Mouse (Mus musculus) natural killer cell, adult 2 months (primary cell): ENCODE measurements around the gene Eno1.

Experiments used
- DNase-seq, 2 experiments: peaks; one replicate each; pipeline ENCODE4 v3.0.0; 2022; ENCODE audit warnings: low spot score in 2 of 2

The Eno1 gene

DNA sequence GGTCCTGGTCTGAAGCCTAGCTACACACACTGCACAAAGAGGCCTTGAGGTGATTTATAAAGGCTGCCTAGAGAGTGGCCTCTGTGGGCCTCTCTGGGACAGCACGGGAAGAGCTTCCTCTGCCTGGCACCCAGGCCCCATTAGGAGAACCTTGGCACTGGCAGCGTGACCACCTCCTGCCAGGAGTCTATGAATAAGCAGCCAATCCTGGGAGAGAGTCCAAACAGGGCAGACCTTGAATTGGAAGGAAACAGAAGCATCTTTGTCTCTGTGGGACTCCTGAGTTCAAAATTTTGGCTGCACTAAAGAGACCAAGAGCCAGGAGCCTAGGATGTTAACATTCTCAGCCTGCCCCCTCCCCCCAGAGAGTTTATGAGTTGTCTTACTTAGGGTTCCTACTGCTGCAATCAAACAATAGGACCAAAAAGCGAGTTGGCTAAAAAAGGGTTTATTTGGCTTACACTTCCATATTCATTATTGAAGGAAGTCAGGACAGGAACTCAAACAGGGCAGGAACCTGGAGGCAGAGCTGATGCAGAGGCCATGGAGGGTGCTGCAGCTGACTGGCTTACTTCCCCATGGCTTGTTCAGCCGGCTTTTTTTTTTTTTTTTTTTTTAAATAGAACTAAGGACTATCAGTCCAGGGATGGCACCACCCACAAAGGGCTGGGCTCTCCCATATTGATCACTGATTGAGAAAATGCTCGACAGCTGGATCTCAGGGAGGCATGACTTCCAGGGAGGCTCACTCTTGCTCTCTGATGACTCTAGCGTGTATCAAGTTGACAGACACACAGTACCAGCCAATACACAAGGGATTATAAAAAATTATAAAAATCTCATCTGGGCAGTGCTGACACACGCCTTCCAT, 9.5 kb upstream of the Eno1 start:
- no peak for DNase-seq

DNA sequence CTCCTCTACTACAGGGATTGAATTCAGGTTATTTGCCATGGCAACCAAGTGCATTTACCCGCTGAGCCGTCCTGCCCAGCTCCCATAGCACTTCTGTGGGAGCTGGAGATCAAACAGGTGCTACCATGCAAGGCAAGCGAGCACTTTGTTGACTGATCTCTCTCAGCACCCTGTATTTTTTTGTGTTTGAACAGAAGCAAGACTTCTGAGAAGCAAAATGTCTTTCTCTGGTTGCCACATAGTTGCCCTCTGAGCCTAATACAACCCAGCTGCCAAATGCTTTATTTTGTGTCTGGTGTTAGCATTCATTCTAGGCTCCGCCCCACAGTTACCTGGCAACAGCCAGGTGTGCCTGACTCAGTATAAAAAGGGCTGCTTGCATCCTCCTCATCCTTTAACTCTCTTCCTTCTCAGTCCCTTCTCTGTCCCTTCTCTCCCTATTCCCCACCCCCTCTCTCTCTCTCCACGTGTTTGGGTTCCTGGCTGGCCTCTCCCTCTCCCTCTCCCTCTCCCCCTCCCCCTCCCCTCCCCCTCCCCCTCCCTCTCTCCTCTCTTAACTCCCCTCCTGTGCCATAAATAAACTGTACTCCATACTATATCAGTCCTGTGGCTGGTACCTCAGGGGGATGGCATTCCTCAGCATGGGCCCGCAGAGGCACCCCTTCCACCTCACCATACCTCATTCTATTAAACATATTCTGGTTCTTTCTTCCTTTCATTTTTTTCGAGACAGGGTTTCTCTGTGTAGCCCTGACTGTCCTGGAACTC, 7.8 kb upstream of the Eno1 start:
- no peak for DNase-seq

DNA sequence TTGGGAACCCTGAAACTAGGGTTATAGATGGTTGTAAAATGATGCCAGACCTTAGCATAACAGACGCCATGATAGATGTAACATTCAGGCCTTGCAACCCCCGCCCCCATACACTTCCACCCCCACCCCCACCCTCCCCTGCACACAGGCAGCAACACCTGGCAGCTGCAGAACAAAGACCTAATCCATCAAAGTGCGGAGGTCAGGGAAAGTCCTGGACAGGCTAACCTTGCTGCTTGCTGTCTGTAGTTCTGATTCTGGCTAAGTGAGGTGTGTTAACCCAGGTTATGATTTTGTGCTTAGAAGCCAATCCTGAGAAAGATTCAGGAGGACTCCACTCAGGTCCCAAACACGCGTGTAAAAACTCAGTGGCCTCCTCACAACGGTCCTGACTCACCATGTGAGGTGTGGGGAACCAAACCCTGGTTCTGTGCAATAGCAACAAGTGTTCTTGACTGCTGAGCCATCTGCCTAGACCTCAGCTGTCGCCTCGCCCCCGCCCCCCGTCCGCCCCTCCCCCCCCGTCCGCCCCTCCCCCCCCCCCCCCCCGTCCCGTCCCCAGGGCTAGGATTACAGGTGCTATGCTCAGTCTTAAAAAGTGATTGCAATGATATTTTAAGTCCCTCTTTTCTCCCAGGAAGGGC, 6.7 kb upstream of the Eno1 start:
- DNase-seq: no peak

DNA sequence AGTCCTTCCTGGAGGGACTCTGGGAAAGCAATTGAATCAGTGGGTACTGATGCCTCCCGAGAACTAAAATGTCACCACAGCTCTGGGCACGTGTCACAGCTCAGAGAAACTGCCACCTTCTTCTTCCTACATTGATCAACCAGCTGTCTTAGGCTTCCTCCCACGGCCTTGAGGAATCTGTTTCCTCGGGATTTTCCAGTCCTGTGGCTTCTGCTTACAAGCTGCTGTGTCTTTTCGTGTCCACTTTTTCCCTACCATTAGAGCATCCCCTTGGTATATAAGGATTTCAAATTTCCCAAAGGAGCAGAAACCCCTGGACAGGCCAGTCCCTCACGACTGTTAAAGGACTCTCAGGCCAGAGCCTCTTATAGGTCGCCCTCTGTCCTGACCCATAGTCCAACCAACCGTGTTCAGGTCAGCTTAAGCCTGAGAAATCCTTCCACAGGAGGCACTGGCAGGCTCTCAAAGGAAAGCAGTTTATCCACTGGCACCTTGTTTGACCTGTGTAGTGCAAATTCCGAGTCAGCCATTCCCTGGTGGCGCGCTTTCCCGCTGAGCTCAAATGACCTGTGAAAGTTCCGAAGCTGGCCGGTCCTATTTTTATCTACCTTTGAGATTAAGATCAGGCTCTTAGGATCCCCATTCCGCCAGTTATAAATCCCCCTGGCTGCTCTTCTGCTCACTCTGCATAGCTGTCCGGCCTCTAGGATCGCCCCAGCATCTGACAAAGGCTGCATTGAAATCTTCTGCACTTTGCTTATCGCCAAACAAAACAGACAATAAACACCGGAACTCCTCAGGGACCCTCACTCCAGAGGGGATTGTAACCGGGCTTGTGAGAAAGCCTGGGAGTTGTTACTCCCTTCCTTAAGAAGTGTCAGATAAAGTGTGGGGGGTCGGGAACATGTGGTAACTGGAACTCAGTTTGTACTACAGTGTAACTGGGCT, 5.8 kb upstream of the Eno1 start:
- DNase-seq: no peak

DNA sequence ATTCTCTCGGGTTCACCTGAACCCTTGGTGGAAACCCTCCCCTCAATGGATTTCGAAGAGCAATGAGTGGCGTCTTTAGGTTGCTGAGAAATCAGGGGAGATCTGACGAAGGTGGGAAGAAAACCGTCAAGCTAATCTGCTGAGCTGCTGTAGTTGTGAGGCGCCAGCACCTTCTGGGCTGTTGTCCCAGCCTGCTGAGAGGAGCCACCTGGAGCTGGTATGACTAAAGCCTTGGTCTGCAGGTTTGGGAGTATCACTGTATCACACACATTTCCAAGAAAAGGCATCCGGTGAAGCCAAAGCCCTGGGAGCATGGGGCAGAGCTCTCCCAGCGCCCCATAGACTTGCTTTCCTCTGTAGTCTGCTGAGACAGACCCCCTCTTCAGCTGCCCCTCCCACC, 4.7 kb upstream of the Eno1 start:
- no peak for DNase-seq

DNA sequence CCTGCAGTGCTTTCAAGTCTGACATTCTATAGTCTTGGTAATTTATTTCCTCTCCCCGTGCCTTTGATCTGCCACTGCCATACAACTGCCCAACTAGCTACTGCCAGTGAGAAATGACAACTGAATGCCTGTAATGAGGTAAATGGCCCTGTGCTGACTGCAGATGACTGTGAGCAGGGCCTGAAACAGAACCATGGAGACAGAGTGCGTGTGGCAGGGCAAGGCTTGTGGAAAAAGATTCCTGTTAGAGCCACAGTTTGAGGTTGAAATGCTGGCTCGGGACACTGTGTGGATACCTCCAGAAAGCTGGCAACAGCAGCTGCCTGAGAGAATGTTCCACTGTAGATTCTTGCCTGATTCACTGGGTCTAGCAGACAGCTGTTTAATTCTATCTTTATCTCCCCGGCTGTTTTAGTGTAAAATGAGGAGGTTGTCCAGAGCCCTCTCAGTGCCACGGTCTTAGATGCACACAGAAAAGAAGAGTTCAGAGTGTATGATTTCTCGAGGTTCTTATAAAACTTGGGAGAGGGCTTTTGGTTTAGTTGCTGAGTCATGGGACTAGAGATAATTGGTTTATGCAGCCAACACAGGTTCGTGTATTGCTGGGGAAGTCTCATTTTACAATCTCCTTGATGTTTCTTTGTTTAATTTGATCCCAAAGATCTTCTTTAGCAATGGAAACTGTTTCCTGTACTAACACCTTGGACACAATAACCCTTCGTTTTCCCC, 1.8 kb upstream of the Eno1 start:
- no peak for DNase-seq

DNA sequence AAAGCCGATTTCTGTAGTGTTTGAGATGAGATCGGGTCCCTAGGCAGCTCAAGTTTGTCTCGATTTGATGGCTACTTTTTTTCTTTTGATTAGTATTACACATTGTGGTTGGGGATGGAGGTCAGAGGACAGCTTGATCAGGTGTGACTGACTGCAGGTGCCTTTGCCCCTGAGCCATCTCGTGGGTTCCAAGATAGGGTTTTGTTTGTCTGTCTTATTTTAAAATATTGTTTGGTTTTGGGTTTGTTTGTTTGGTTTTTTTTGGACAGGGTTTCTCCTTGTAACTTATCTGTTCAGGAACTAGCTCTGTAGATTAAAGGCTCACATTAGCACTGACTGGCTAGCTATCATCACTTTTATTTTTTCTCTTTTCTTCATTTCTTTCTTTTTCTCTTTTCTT, 936 bp upstream of the Eno1 start:
- no peak for DNase-seq

DNA sequence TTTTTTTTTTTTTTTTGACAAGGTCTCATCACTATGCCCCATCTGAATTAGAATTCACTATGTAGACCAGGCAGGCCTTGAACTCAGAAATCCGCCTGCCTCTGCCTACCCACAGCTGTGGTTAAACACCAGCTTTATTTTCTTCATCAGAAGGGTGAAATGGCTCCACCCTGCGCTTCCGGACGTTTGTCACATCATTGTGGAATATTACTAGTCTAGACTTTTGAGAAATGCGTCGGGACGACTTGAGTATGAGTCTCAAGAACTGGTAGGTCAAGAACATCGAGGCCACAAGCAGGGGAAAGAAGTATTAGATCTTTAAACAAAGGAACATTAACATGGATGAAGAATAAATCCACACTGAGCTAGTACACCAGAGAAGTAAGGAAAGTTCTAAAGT, 490 bp upstream of the Eno1 start:
- DNase-seq: no peak

DNA sequence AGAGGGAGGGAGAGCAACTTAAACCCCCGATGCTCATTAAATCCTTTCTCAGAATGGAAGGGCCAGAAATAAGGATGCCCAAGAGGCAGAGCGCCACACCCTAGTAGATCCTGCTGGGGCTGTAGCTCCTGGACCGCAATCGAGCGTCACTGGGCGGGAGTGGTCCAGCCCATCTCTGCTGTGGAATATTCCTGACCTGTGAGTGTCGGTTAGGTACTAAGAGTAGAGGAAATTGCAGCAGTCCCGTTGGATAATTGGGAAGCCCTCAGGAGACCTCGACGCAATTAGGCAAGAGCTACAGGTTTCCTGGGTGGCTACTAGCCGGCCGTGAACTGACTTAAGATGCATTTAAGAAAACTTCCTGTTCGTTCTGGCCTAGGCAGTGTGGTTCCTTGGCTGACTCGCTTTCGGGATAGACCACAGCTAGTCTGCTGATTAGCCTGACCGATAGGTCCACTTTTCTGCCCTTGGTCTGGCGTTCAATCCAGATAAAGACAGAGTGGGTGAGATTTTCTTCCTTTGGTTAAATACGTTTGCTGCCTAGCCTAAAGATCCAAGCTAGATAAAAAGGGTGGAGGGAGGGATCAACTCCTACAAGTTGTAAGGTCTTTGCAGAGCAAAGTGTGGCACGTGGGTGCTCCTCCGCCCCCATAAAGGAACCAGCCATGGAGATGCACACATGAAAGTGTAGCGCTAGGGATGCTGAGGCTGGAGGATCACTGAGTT, 1.3 kb downstream of the Eno1 start:
- no peak for DNase-seq

DNA sequence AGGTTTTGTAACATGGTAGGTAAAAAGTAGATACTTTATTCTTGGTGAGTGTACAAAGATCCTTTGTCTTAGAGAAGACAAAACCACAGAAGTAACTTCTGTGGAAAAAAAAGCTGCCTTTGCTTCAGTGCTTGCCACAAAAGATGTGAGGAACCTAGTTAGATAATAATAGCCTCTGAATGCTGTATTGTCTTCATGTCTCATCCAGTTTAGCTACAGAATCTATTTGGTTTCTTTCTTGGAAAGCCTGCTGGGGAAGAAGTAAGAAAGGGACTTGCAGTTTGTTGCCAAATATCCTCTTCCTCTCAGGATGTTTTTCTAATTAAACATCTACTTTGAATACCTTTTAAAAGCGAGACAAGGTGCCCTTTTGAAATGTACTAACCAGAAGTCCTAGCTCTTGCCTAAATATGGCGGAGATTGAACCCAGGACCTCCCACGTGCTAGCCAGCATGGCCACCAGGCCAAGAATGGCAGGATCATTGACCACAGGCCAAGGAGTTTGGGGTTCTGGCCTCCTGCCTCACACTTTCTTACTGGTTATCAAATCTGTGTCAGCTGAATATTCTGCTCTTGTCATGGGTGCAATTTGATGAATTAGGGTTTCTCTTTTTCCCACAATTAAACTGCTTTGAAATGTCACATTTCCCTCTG, 2.0 kb downstream of the Eno1 start:
- no peak for DNase-seq

DNA sequence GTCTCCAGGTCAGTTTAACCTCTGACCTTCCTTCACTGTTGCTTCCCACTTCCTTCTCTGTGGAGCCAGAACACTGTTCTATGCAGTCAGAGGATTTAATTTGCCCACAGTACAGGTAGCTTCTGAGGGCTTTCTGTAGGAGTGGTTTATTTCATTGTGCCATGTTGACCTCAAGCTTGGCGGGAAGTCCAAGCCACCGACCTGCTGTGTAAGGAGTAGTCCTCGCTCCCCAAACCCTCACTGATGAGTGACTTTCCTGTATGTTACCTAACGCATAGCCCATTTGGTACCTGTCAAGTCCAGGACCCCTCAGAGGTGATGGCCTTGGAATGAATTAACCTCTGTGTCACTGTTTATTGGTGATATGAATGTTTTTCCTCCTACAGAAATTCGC, 2.6 kb downstream of the Eno1 start:
- DNase-seq: no peak

DNA sequence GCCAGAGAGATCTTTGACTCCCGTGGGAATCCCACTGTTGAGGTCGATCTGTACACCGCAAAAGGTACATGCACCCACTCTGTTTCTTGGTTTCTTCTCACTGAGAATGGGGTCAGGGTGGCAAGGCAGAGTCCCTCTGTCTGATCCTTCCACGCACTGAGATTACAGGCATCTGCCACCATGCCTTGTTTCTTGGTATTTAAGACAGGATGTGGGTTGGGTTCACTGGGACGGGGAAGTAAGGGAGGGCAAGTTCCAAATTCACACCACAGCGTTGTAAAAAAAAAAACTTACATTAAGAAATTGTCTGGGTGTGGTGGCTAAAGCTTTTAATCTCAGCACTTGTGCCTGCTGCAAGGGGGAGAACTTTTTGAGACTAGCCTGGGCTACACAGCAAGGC, 3.0 kb downstream of the Eno1 start:
- DNase-seq: peak; percentile 26 to 32

DNA sequence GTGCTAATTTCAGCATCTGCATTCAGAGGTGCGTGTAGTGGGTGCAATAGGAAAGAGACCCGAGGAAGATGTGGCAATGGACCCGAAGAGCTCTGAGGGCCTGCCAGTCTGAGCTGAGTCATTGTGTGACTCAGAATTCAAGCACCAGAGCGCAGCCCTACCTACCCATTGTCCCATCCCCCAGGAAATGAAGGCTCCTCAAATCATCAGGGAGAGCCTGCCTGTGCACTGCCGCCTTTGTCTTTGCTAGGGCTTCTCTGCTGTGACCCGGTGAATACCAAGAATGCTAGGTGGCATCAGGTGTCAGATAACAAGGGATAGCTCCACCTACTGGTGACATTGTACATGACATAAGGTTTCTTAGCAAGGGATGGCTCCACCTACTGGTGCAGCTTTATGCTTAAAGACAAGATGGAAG, 3.4 kb downstream of the Eno1 start:
- DNase-seq: peak; percentile 85 to 88

DNA sequence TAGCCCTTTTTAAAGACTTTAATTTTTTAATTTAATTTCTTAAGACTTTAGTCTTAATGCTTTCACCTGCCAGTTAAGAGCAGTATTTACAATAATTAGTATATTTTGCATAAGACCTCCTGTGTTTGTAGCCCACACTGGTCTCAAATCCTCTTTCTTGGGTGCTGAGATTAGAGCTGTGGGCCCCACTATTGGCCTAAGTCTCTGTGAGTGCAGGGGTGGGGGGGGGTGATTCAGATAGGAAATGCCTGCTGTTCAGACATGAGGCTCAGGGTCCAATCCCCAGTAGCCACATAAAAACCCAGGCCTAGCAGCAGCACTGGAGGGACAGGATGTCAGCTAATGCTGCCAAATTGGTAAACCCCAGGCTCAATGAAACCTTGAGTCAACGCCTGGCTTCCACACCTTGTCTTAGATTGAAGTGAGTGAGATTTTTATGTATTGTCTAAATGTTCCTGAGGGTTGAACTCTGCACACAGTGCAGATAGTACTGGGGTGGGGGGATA, 3.9 kb downstream of the Eno1 start:
- DNase-seq: peak in 1 of 2 experiments; percentile 16

DNA sequence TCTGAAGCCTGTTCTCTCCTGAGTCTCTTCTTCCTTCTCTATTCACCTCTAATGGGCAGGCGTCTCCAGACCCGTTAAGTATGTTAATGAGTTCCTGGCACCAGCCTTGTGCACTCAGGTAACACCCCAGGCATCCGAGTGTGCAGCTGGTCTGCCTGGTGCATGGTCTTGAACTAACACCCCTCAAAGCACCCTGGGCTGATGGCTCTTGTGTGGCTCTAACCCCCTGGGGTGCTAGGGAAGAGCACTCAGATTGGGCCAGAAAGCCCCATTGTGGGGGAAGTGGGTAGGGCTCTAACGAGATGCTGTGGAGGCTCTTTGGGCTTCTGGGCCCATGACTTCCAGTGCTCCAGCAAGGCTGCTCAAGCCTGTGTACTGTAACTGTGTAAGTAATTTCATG, 5.2 kb downstream of the Eno1 start:
- no peak for DNase-seq

DNA sequence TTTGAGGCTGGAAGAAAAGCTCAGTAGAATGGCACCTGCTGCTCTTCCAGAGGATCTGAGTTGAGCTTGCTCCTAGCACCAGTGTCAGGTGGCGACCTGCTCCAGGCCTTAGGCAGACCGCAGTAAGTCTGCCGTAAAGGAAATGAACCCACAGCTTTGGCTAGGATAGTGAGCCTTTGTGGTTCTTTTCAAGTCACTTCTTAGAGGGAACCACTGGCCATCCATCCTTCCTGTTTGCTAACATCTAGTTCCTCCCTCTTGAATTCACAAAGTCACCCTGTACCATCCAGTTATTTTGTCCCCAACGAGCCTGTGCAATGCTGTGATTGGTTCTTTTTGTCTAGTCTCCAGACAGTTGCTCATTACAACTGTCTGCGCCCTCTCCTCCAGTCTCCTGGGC, 6.2 kb downstream of the Eno1 start:
- no peak for DNase-seq

DNA sequence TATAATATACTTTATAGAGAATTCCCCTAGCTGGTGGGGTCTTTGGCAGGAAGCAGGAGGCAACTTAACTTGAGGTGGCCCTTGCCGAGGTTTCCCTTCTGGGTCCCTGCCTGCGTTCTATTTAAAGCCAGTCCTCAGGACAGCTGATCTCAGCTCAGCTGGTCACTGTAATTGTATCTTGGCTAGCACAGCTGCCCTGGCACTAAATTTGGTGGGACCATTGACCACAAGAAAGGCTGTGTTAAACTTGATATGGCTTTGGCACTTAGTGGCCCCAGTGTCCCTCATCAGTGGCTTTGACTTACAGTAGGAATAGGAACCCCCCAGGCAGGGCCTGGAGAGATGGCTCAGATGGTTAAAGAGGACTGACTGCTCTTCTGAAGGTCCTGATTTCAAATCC, 9.4 kb downstream of the Eno1 start:
- no peak for DNase-seq

DNA sequence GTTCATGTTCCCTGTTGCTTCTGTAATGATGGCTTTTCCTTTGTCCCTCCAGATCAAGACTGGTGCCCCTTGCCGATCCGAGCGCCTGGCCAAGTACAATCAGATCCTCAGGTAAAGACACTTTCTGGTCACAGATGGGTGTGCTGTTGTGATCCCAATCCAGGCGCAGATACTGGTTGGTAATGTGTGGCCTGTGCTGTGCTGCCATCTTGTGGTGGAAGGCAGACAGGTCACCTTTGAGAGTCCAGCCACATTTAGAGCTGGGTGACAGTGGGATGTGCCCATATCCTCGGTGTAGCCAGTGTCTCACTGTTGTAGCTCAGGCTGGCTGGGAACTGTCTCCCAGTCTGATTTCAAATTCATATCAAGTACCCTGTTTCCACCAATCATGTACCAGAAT, 11.5 kb downstream of the Eno1 start:
- DNase-seq: peak; percentile 55 to 63

DNA sequence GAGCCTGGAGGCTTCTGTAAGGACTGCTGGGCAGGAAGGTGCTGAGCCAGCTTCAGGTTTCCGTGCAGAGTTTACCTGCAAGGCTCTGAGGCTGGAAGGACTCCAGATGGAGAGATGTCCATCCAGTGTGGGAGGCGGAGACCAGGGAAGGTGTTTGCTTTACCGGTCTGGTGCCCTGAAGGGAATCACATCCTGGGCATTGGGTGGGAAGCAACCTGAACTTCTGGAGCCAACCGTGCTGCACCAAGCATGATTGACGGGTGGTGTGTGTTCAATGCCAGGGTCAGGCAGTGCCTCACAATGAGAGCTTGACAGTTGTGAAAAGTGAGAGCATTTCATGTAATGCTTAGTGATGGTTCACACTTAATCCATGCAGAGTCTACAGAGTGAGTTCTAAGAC, 12.4 kb downstream of the Eno1 start:
- no peak for DNase-seq
